13 mouse cellular contexts compared by ENCODE assay signal in the genomic region with DNA sequence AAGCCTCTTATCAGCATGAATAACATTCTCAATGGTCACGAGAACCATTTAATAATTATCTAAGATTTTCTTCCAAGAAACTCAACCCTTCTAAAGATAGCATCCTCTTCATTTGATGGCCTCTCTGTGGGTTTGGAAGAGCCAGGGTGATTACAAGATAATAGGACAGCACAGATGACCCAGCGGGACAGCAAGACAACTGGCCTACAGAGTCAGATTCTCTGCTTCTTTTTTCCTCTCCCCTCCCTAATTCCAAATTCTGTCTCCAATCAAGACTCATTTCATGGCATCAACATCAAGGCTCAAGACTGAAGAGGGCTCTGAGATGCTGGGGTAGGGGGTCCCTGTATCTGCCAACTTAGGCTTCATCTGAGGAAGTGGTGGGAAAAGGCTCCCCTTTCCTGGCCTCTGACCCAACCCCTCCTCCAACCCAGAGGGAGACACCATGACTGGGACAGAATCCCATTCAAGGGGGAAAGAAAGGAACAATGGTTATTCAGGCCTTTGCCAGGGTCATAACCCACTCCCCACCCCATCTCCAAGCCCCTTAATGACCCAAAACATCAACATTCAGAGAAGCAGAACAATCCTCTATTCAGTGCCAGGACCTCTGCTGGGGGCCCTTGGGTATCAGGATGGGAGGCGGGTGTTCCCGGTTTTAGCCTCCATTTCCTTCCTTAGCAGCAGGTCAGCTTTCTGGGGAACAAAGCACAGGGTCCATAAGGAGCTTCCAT. TPM values are rescaled to one million over a fixed set of nuclear protein-coding genes. Genes with fewer than 3 reads are reported as not detected.
DNase-seq lines count a peak whose midpoint lies in the region; ATAC-seq lines count a peak whose summit lies in the region.
"Had no signal": no experiment of that assay in that cellular context is flagged by ENCODE, and none has a peak within 500 bp of the region (broad histone marks: within the 10 kb centered on the region; RNA-seq: fewer than 3 reads in every experiment).

No protein-coding gene starts in this region.

- peak; percentile 40 for DNase-seq in forebrain, embryonic 10.5 days (ENCODE audit: extremely low spot score, low spot score)
- peak; percentile 35 for DNase-seq in embryonic facial prominence, embryonic 10.5 days (ENCODE audit: low spot score)
- DNase-seq in mesoderm, embryonic 11.5 days (ENCODE audit: low read depth, low spot score): peak; percentile 65
- DNase-seq in left cerebral cortex, adult 11 months (ENCODE audit: low spot score): no peak
- no peak for DNase-seq in frontal cortex, adult 2 months (ENCODE audit: extremely low spot score in 1 of 2, low spot score in 1 of 2)
- DNase-seq: adrenal gland, adult 2 months; gastrocnemius, postnatal 25 days; spleen, adult 18-20 months had no signal

- H3K27ac ChIP-seq in forebrain, embryonic 10.5 days: peak overlapping the region; percentile 75
- no peak overlapping the region for H3K27ac ChIP-seq in forebrain, embryonic 13.5 days
- peak overlapping the region; percentile 41; the same call in 1 of the 2 replicates for H3K27ac ChIP-seq in embryonic facial prominence, embryonic 10.5 days (replicated peaks)
- peak overlapping the region; percentile 80 for H3K27ac ChIP-seq in neural tube, embryonic 13.5 days (replicated peaks)
- no peak overlapping the region for H3K27ac ChIP-seq in kidney, embryonic 14.5 days (ENCODE audit: low read depth, low read length)
- H3K27ac ChIP-seq: heart, embryonic 15.5 days; stomach, postnatal 0 days had no signal

- WGBS in forebrain, embryonic 10.5 days: 32% methylated on average over 4 of the region's 4 CpGs
- 29% methylated on average over 4 of the region's 4 CpGs for WGBS in forebrain, embryonic 13.5 days
- WGBS in embryonic facial prominence, embryonic 10.5 days: 30% methylated on average over 4 of the region's 4 CpGs
- 15% methylated on average over 4 of the region's 4 CpGs for WGBS in neural tube, embryonic 13.5 days
- WGBS in kidney, embryonic 14.5 days: 68% methylated on average over 4 of the region's 4 CpGs

- H3K9me3 ChIP-seq in forebrain, embryonic 10.5 days: no peaks in the 10 kb centered on the region; the same call in 1 of the 2 replicates
- no peaks in the 10 kb centered on the region for H3K9me3 ChIP-seq in forebrain, embryonic 13.5 days (replicated peaks)
- H3K9me3 ChIP-seq in embryonic facial prominence, embryonic 10.5 days: no peaks in the 10 kb centered on the region
- H3K9me3 ChIP-seq in neural tube, embryonic 13.5 days: no peaks in the 10 kb centered on the region
- no peaks in the 10 kb centered on the region for H3K9me3 ChIP-seq in kidney, embryonic 14.5 days (ENCODE audit: control insufficient read depth, low read length)
- H3K9me3 ChIP-seq: heart, embryonic 15.5 days had no signal

- no peak overlapping the region for H3K9ac ChIP-seq in forebrain, embryonic 13.5 days
- no peak overlapping the region for H3K9ac ChIP-seq in neural tube, embryonic 13.5 days
- no peak overlapping the region for H3K9ac ChIP-seq in kidney, embryonic 14.5 days (ENCODE audit: low read depth, low read length)
- H3K9ac ChIP-seq: heart, embryonic 15.5 days had no signal

- no peak for ATAC-seq in forebrain, embryonic 13.5 days
- no peak for ATAC-seq in neural tube, embryonic 13.5 days (ENCODE audit: low read depth)
- no peak for ATAC-seq in kidney, embryonic 14.5 days (ENCODE audit: low FRiP score, low TSS enrichment)

- peaks cover 98% of the 10 kb centered on the region for H3K4me1 ChIP-seq in forebrain, embryonic 10.5 days
- peaks cover 66% of the 10 kb centered on the region for H3K4me1 ChIP-seq in forebrain, embryonic 13.5 days
- H3K4me1 ChIP-seq in embryonic facial prominence, embryonic 10.5 days: peaks cover 45% of the 10 kb centered on the region
- H3K4me1 ChIP-seq in neural tube, embryonic 13.5 days (replicated peaks): peaks cover 97% of the 10 kb centered on the region
- H3K4me1 ChIP-seq in kidney, embryonic 14.5 days (ENCODE audit: control insufficient read depth, insufficient read depth, low read length): peaks cover under 1% of the 10 kb centered on the region; the same call in 1 of the 2 replicates

- H3K27me3 ChIP-seq in forebrain, embryonic 10.5 days (ENCODE audit: poor library complexity, severe bottlenecking): no peaks in the 10 kb centered on the region
- H3K27me3 ChIP-seq in forebrain, embryonic 13.5 days: no peaks in the 10 kb centered on the region
- no peaks in the 10 kb centered on the region for H3K27me3 ChIP-seq in embryonic facial prominence, embryonic 10.5 days (replicated peaks; ENCODE audit: low read depth, poor library complexity, severe bottlenecking)
- no peaks in the 10 kb centered on the region for H3K27me3 ChIP-seq in neural tube, embryonic 13.5 days
- H3K27me3 ChIP-seq in kidney, embryonic 14.5 days (ENCODE audit: control insufficient read depth, insufficient read depth, low read length): no peaks in the 10 kb centered on the region
- H3K27me3 ChIP-seq: heart, embryonic 15.5 days had no signal

- no peak overlapping the region for H3K4me2 ChIP-seq in forebrain, embryonic 13.5 days
- H3K4me2 ChIP-seq in neural tube, embryonic 13.5 days: peak overlapping the region; percentile 30
- H3K4me2 ChIP-seq in kidney, embryonic 14.5 days (replicated peaks; ENCODE audit: low read depth, low read length): no peak overlapping the region
- H3K4me2 ChIP-seq: heart, embryonic 15.5 days had no signal

- H3K4me3 ChIP-seq in forebrain, embryonic 10.5 days: peak overlapping the region; percentile 29
- no peak overlapping the region for H3K4me3 ChIP-seq in forebrain, embryonic 13.5 days
- H3K4me3 ChIP-seq in embryonic facial prominence, embryonic 10.5 days: no peak overlapping the region
- no peak overlapping the region for H3K4me3 ChIP-seq in neural tube, embryonic 13.5 days
- H3K4me3 ChIP-seq in kidney, embryonic 14.5 days (ENCODE audit: low read length): no peak overlapping the region
- H3K4me3 ChIP-seq: heart, embryonic 15.5 days had no signal

- H3K36me3 ChIP-seq in forebrain, embryonic 10.5 days (replicated peaks): peaks cover 71% of the 10 kb centered on the region
- peaks cover 41% of the 10 kb centered on the region for H3K36me3 ChIP-seq in forebrain, embryonic 13.5 days (ENCODE audit: poor library complexity, severe bottlenecking)
- H3K36me3 ChIP-seq in embryonic facial prominence, embryonic 10.5 days (replicated peaks): peaks cover 46% of the 10 kb centered on the region
- peaks cover 32% of the 10 kb centered on the region for H3K36me3 ChIP-seq in neural tube, embryonic 13.5 days
- peaks cover 12% of the 10 kb centered on the region; the same call in 1 of the 2 replicates for H3K36me3 ChIP-seq in kidney, embryonic 14.5 days (ENCODE audit: control insufficient read depth, insufficient read depth, low read length)
- H3K36me3 ChIP-seq: heart, embryonic 15.5 days had no signal

RNA-seq across cellular contexts. Expression of gene Dtx4, which starts 7.6 kb away (rescaled TPM):
- polyA plus RNA-seq in forebrain, embryonic 10.5 days (2016; fragmentation: Nextera tagmentation; extraction: Ambion mirVana): 31.7 and 34.3 TPM in 2 replicates
- 16.9 and 20.0 TPM in 2 replicates for polyA plus RNA-seq in forebrain, embryonic 13.5 days (2015; fragmentation: Nextera tagmentation; extraction: Ambion mirVana)
- polyA plus RNA-seq in embryonic facial prominence, embryonic 10.5 days (2016; fragmentation: Nextera tagmentation; extraction: Ambion mirVana): 12.1 and 19.8 TPM in 2 replicates
- 34.2 and 35.5 TPM in 2 replicates for polyA plus RNA-seq in neural tube, embryonic 13.5 days (2015; fragmentation: Nextera tagmentation; extraction: Ambion mirVana)
- 3.9 and 7.5 TPM in 2 replicates for polyA plus RNA-seq in kidney, embryonic 14.5 days (2014; fragmentation: Nextera tagmentation; extraction: Ambion mirVana)
- 19.2 and 21.1 TPM in 2 replicates for polyA plus RNA-seq in frontal cortex, adult 2 months (2012; rRNA removed)

RNA-seq across cellular contexts. Expression of gene Mpeg1, which starts 33.0 kb away (rescaled TPM):
- 0.11 and 0.17 TPM in 2 replicates for polyA plus RNA-seq in forebrain, embryonic 10.5 days (2016; fragmentation: Nextera tagmentation; extraction: Ambion mirVana)
- 0.30 and 0.48 TPM in 2 replicates for polyA plus RNA-seq in forebrain, embryonic 13.5 days (2015; fragmentation: Nextera tagmentation; extraction: Ambion mirVana)
- polyA plus RNA-seq in embryonic facial prominence, embryonic 10.5 days (2016; fragmentation: Nextera tagmentation; extraction: Ambion mirVana): 0.08 and 0.17 TPM in 2 replicates
- polyA plus RNA-seq in neural tube, embryonic 13.5 days (2015; fragmentation: Nextera tagmentation; extraction: Ambion mirVana): 0.54 and 0.89 TPM in 2 replicates
- 0.58 and 0.69 TPM in 2 replicates for polyA plus RNA-seq in kidney, embryonic 14.5 days (2014; fragmentation: Nextera tagmentation; extraction: Ambion mirVana)
- 8.7 and 12.4 TPM in 2 replicates for polyA plus RNA-seq in frontal cortex, adult 2 months (2012; rRNA removed)

RNA-seq across cellular contexts. Expression of gene Fam111a, which starts 51.9 kb away (rescaled TPM):
- polyA plus RNA-seq in forebrain, embryonic 10.5 days (2016; fragmentation: Nextera tagmentation; extraction: Ambion mirVana): 21.0 and 22.0 TPM in 2 replicates
- 12.4 and 13.4 TPM in 2 replicates for polyA plus RNA-seq in forebrain, embryonic 13.5 days (2015; fragmentation: Nextera tagmentation; extraction: Ambion mirVana)
- polyA plus RNA-seq in embryonic facial prominence, embryonic 10.5 days (2016; fragmentation: Nextera tagmentation; extraction: Ambion mirVana): 19.3 and 21.4 TPM in 2 replicates
- 7.9 and 8.0 TPM in 2 replicates for polyA plus RNA-seq in neural tube, embryonic 13.5 days (2015; fragmentation: Nextera tagmentation; extraction: Ambion mirVana)
- 28.8 and 29.3 TPM in 2 replicates for polyA plus RNA-seq in kidney, embryonic 14.5 days (2014; fragmentation: Nextera tagmentation; extraction: Ambion mirVana)
- polyA plus RNA-seq in frontal cortex, adult 2 months (2012; rRNA removed): 1.1 and 1.3 TPM in 2 replicates

Comparison
In these comparisons a context has a peak if more than half of its experiments do, and no peak if none do; other contexts are left out.
1. H3K27ac ChIP-seq: peak in forebrain, embryonic 10.5 days (single experiment), embryonic facial prominence, embryonic 10.5 days (single experiment) and neural tube, embryonic 13.5 days (single experiment); none in forebrain, embryonic 13.5 days (single experiment) and kidney, embryonic 14.5 days (single experiment).
2. DNase-seq: peak in forebrain, embryonic 10.5 days (single experiment), embryonic facial prominence, embryonic 10.5 days (single experiment) and mesoderm, embryonic 11.5 days (single experiment); none in left cerebral cortex, adult 11 months (single experiment) and frontal cortex, adult 2 months (0 of 2).